Mouse (Mus musculus) ES-Bruce4 (cell line): ENCODE measurements at regions not wholly inside any gene's neighbourhood (a gene's known extent, or its start where the extent isn't known, plus 50 kb on each side); places are given as distances from the start of the nearest gene placed in this dataset.

Source experiments
- CTCF ChIP-seq: IDR thresholded peaks from one replicate; pipeline ENCODE4 v1.8.1; 2011; ENCODE audit warnings: low read depth, low read length
- POLR2A ChIP-seq: IDR thresholded peaks from one replicate; pipeline ENCODE4 v1.8.1; 2011; ENCODE audit warnings: low read length; ENCODE audit not compliant: insufficient read depth

DNA sequence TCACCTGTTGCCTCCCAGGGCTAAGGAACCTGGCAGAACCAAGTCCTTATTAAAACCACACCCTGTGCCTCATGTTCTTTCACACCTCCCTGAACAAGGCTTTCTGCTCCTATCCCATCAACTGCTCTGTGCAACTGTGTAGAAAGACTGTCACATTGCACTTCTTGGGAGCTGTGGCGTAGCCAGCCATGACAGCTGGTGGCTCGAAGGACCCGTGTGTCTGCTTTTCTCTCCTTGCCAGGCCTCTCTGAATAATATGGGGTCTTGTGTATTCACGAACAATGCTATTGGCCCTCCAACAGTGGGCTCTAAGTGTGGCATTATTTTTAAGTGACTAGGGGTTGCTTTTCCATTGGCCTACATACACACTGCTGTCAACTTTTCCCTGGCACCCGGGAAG lies 347.3 kb downstream of the Cd83 start:
- no peak for TF ChIP-seq CTCF
- no peak for TF ChIP-seq POLR2A
